Mouse (Mus musculus) skeletal muscle tissue, adult 2 months (tissue): ENCODE results near the gene Gm20388.
A peak's percentile ranks its signal among the peaks of the same experiment; 100 is the strongest.

Source experiments
- DNase-seq: peaks from one replicate; pipeline ENCODE4 v3.0.0-alpha.2; 2012; ENCODE audit warnings: low read depth, low spot score

Gm20388 gene

GRCm38 (mm10) chr8:120735770-120736481 is 825.3 kb downstream of the Gm20388 start, which contains the start of gene Irf8:
Gene Irf8 (plus strand): TSS chr8:120736358.
- DNase-seq = peak; percentile 90

GRCm38 (mm10) chr8:120736486-120736885 is 825.8 kb downstream of the Gm20388 start:
- DNase-seq = peak; percentile 40

GRCm38 (mm10) chr8:120737166-120737565 is 826.5 kb downstream of the Gm20388 start:
- no peak for DNase-seq

- no peak for DNase-seq
These were observed 828.1 kb downstream of the Gm20388 start for GRCm38 (mm10) chr8:120738771-120739170.

GRCm38 (mm10) chr8:120739526-120739925 is 828.9 kb downstream of the Gm20388 start:
- DNase-seq = no peak

GRCm38 (mm10) chr8:120740579-120740978 is 829.9 kb downstream of the Gm20388 start:
- DNase-seq = no peak

- no peak for DNase-seq
These were observed 830.4 kb downstream of the Gm20388 start for GRCm38 (mm10) chr8:120741001-120741400.

- DNase-seq = no peak
These were observed 831.3 kb downstream of the Gm20388 start for GRCm38 (mm10) chr8:120741815-120742530.

GRCm38 (mm10) chr8:120743149-120743897 is 832.7 kb downstream of the Gm20388 start:
- no peak for DNase-seq

- DNase-seq = no peak
These were observed 833.3 kb downstream of the Gm20388 start for GRCm38 (mm10) chr8:120743898-120744290.

- no peak for DNase-seq
These were observed 833.8 kb downstream of the Gm20388 start for GRCm38 (mm10) chr8:120744448-120744847.

GRCm38 (mm10) chr8:120745226-120745625 is 834.6 kb downstream of the Gm20388 start:
- no peak for DNase-seq

GRCm38 (mm10) chr8:120746007-120746701 is 835.5 kb downstream of the Gm20388 start:
- no peak for DNase-seq

- DNase-seq = peak; percentile 46
These were observed 836.6 kb downstream of the Gm20388 start for GRCm38 (mm10) chr8:120747286-120747685.

- DNase-seq = no peak
These were observed 840.0 kb downstream of the Gm20388 start for GRCm38 (mm10) chr8:120750616-120751015.

GRCm38 (mm10) chr8:120751226-120752081 is 840.8 kb downstream of the Gm20388 start:
- DNase-seq = no peak

- peak; percentile 88 for DNase-seq
These were observed 841.4 kb downstream of the Gm20388 start for GRCm38 (mm10) chr8:120752082-120752452.

GRCm38 (mm10) chr8:120753476-120753875 is 842.8 kb downstream of the Gm20388 start:
- DNase-seq = no peak

GRCm38 (mm10) chr8:120755306-120756297 is 845.0 kb downstream of the Gm20388 start:
- no peak for DNase-seq
